Mouse (Mus musculus): ENCODE data around the gene Dynlt1b.
"Not testable (repeated sequence)": the region's sequence is repeated elsewhere in the genome, so short reads cannot be mapped to it uniquely, and the experiment has no call there.

The Dynlt1b gene

GRCm38 (mm10) chr17:6456614-6457402 is 26.9 kb downstream of the Dynlt1b start:
- not testable (repeated sequence) for DNase-seq (ENCODE audit: low read depth in 2 of 2, low spot score in 2 of 2)

- DNase-seq (ENCODE audit: low read depth in 2 of 2, low spot score in 2 of 2) = not testable (repeated sequence)
Measured at GRCm38 (mm10) chr17:6461083-6461595, 31.2 kb downstream of the Dynlt1b start.

GRCm38 (mm10) chr17:6465735-6466134 is 35.8 kb downstream of the Dynlt1b start:
- not testable (repeated sequence) for DNase-seq (ENCODE audit: low read depth in 2 of 2, low spot score in 2 of 2)

- not testable (repeated sequence) for DNase-seq (ENCODE audit: low read depth in 2 of 2, low spot score in 2 of 2)
Measured at GRCm38 (mm10) chr17:6467638-6468461, 37.9 kb downstream of the Dynlt1b start.

- not testable (repeated sequence) for DNase-seq (ENCODE audit: low read depth in 2 of 2, low spot score in 2 of 2)
Measured at GRCm38 (mm10) chr17:6470031-6470430, 40.1 kb downstream of the Dynlt1b start.

- not testable (repeated sequence) for DNase-seq (ENCODE audit: low read depth in 2 of 2, low spot score in 2 of 2)
Measured at GRCm38 (mm10) chr17:6470671-6471070, 40.8 kb downstream of the Dynlt1b start.

GRCm38 (mm10) chr17:6475270-6475669 is 45.4 kb downstream of the Dynlt1b start:
- not testable (repeated sequence) for DNase-seq (ENCODE audit: low read depth in 2 of 2, low spot score in 2 of 2)

- DNase-seq (ENCODE audit: low read depth in 2 of 2, low spot score in 2 of 2) = not testable (repeated sequence)
Measured at GRCm38 (mm10) chr17:6475913-6476312, 46.0 kb downstream of the Dynlt1b start.

GRCm38 (mm10) chr17:6476495-6476947 is 46.6 kb downstream of the Dynlt1b start:
- DNase-seq (ENCODE audit: low read depth in 2 of 2, low spot score in 2 of 2) = not testable (repeated sequence)

- not testable (repeated sequence) for DNase-seq (ENCODE audit: low read depth in 2 of 2, low spot score in 2 of 2)
Measured at GRCm38 (mm10) chr17:6477026-6477425, 47.1 kb downstream of the Dynlt1b start.

- DNase-seq (ENCODE audit: low read depth in 2 of 2, low spot score in 2 of 2) = not testable (repeated sequence)
Measured at GRCm38 (mm10) chr17:6480855-6481589, 51.1 kb downstream of the Dynlt1b start.

GRCm38 (mm10) chr17:6481590-6481963 is 51.7 kb downstream of the Dynlt1b start:
- DNase-seq (ENCODE audit: low read depth in 2 of 2, low spot score in 2 of 2) = not testable (repeated sequence)

GRCm38 (mm10) chr17:6482248-6482647 is 52.3 kb downstream of the Dynlt1b start:
- DNase-seq (ENCODE audit: low read depth in 2 of 2, low spot score in 2 of 2) = not testable (repeated sequence)
